Mouse (Mus musculus) hindbrain, embryonic 10.5 days (tissue): ENCODE measurements around the gene Ybx2. TPM values are rescaled to one million over a fixed set of nuclear protein-coding genes. Genes with fewer than 3 reads are reported as not detected.

Experiments used
- DNase-seq: peaks from one replicate; pipeline ENCODE4 v3.0.0-alpha.2; 2017; ENCODE audit warnings: low spot score
- H3K27ac ChIP-seq: fragments of 300-500 bp; sonication (generic); 2 replicates; pipeline ENCODE4 v1.5.1; 2016; ENCODE audit warnings: mild to moderate bottlenecking, moderate library complexity
- H3K27me3 ChIP-seq: fragments of 300-500 bp; sonication (generic); 2 replicates; pipeline ENCODE4 v1.6.1; 2016; ENCODE audit warnings: mild to moderate bottlenecking; ENCODE audit not compliant: poor library complexity, insufficient read depth, severe bottlenecking
- H3K36me3 ChIP-seq: fragments of 300-500 bp; sonication (generic); 2 replicates; pipeline ENCODE4 v1.6.1; 2016; ENCODE audit warnings: mild to moderate bottlenecking, moderate library complexity
- H3K4me1 ChIP-seq: fragments of 300-500 bp; sonication (generic); replicated peaks from 2 replicates; pipeline ENCODE4 v1.6.1; 2016; ENCODE audit warnings: mild to moderate bottlenecking
- H3K4me3 ChIP-seq: fragments of 300-500 bp; sonication (generic); 2 replicates; pipeline ENCODE4 v1.5.1; 2016; ENCODE audit warnings: mild to moderate bottlenecking, moderate library complexity
- H3K9me3 ChIP-seq: fragments of 300-500 bp; sonication (generic); 2 replicates; pipeline ENCODE4 v1.6.1; 2016; ENCODE audit warnings: mild to moderate bottlenecking, moderate library complexity
- WGBS: fragments of 180-500 bp; shearing (Covaris S2); methylation state at CpG from one replicate; pipeline ENCODE4 v1.1.7; 2016; 5-methylcytosine and 5-hydroxymethylcytosine counted together
- polyA plus RNA-seq: library from polyadenylated mRNA; unstranded; fragments of >200 nt; fragmentation: Nextera tagmentation; extraction: Ambion mirVana; gene quantifications from 2 replicates; pipeline ENCODE4 v1.2.1, GENCODE M21; 2016

The Ybx2 gene
- polyA plus RNA-seq: 2.8 and 2.9 TPM in 2 replicates

- Histone ChIP-seq H3K4me1 (peaks cover 41% of the 10 kb centered on the region), H3K9me3 (no peaks in the 10 kb centered on the region), H3K4me3 (peak within 1 kb of the TSS; percentile 66), H3K27ac (peak within 1 kb of the TSS; percentile 86), H3K36me3 (no peaks in the 10 kb centered on the region), H3K27me3 (peaks cover 65% of the 10 kb centered on the region)
- DNase-seq: peak; percentile 90
- 2% methylated on average over 61 of the region's 62 CpGs for WGBS
These were observed at the start of gene Ybx2 for GRCm38 (mm10) chr11:69935137-69935879. Ybx2 (plus strand) TSS chr11:69935796.

DNA sequence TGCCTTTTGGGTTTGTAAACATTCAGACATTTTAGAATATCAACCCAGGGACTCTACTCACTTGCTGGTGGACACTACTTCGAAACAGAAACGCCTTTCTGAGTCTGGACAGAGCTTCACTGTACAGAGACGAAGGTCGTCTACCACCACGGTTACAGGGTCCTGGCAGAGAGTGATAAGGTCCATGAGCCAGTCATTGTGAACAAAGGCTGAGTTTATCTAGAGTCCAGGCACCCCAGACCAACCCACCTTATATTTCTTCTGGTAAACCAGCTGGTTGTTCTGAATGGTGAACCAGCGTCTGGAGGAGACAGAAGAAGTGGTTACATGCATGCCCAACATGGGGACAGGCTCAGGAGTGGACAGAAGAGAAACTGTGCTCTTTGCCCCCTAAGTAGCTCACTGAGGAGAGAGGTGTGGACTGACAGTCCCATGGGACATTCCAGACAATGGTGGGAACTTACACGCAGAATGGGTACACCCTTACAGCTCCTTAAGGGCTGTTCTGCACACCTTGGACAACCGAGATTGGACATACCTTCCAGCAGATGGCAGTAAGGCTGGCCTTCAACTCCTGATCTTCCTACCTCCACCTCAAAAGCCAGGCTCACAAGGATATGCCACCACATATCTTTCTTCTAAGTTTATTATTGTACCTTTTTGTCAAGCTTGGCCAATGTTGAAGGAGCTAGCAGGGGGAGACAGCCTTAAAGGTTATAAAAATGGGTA lies 48.5 kb upstream of the Ybx2 start:
- peaks cover 5% of the 10 kb centered on the region for H3K27me3 ChIP-seq
- 75% methylated on average over 8 of the region's 8 CpGs for WGBS
- no peaks in the 10 kb centered on the region for H3K36me3 ChIP-seq
- DNase-seq: no peak
- H3K4me3 ChIP-seq: no peak overlapping the region
- H3K9me3 ChIP-seq: no peaks in the 10 kb centered on the region
- H3K4me1 ChIP-seq: peaks cover 16% of the 10 kb centered on the region; the same call in 1 of the 2 replicates
- H3K27ac ChIP-seq: 0 out of 2 replicates have a peak overlapping the region, but pooled peaks have one; percentile 12

GRCm38 (mm10) chr11:69891482-69891881 lies 44.1 kb upstream of the Ybx2 start:
- Histone ChIP-seq H3K36me3 (no peaks in the 10 kb centered on the region), H3K27me3 (no peaks in the 10 kb centered on the region), H3K9me3 (no peaks in the 10 kb centered on the region), H3K4me1 (0 out of 2 replicates have a peak, but pooled peaks cover 8% of the 10 kb centered on the region), H3K4me3 (no peak overlapping the region), H3K27ac (no peak overlapping the region)
- DNase-seq: no peak
- 85% methylated on average over 4 of the region's 4 CpGs for WGBS

GRCm38 (mm10) chr11:69894671-69895070 lies 40.9 kb upstream of the Ybx2 start:
- H3K4me3 ChIP-seq: no peak overlapping the region
- H3K27me3 ChIP-seq: no peaks in the 10 kb centered on the region
- H3K36me3 ChIP-seq: no peaks in the 10 kb centered on the region
- DNase-seq: no peak
- H3K4me1 ChIP-seq: peaks cover 26% of the 10 kb centered on the region
- H3K27ac ChIP-seq: no peak overlapping the region
- no peaks in the 10 kb centered on the region for H3K9me3 ChIP-seq
- WGBS: 85% methylated on average over 5 of the region's 5 CpGs

GRCm38 (mm10) chr11:69895291-69895690 lies 40.3 kb upstream of the Ybx2 start, which contains the start of gene Acap1:
Acap1 (minus strand) TSS chr11:69895539.
- Histone ChIP-seq H3K27me3 (no peaks in the 10 kb centered on the region), H3K27ac (0 out of 2 replicates have a peak within 1 kb of the TSS, but pooled peaks have one; percentile 16), H3K4me3 (no peak within 1 kb of the TSS), H3K9me3 (no peaks in the 10 kb centered on the region), H3K36me3 (no peaks in the 10 kb centered on the region), H3K4me1 (peaks cover 33% of the 10 kb centered on the region)
- DNase-seq: no peak
- WGBS: 75% methylated on average over 4 of the region's 4 CpGs

DNA sequence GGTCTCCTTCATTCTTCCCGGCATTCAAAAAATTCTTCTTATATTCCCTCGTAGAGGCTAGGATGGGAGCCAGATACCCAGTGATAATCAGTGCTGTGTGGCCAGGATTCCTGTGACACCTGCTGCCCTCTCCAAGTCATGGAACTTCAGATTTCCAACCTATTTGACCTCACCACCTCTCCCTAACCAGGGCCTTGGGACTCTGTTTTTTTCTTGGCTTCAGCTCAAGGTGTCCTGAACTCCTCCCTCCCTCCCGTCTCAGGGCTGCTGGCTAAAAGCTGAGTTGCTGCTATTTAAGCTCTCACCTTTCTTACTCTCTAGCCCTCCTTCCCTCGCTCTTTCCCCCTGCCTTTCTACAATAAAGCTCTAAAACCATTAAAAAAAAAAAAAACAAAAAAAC lies 35.7 kb upstream of the Ybx2 start:
- Histone ChIP-seq H3K4me1 (peaks cover 53% of the 10 kb centered on the region), H3K36me3 (peaks cover 20% of the 10 kb centered on the region), H3K27me3 (no peaks in the 10 kb centered on the region), H3K9me3 (no peaks in the 10 kb centered on the region), H3K27ac (peak overlapping the region; percentile 99), H3K4me3 (peak overlapping the region; percentile 98)
- DNase-seq: no peak
- 31% methylated on average over 4 of the region's 4 CpGs for WGBS

DNA sequence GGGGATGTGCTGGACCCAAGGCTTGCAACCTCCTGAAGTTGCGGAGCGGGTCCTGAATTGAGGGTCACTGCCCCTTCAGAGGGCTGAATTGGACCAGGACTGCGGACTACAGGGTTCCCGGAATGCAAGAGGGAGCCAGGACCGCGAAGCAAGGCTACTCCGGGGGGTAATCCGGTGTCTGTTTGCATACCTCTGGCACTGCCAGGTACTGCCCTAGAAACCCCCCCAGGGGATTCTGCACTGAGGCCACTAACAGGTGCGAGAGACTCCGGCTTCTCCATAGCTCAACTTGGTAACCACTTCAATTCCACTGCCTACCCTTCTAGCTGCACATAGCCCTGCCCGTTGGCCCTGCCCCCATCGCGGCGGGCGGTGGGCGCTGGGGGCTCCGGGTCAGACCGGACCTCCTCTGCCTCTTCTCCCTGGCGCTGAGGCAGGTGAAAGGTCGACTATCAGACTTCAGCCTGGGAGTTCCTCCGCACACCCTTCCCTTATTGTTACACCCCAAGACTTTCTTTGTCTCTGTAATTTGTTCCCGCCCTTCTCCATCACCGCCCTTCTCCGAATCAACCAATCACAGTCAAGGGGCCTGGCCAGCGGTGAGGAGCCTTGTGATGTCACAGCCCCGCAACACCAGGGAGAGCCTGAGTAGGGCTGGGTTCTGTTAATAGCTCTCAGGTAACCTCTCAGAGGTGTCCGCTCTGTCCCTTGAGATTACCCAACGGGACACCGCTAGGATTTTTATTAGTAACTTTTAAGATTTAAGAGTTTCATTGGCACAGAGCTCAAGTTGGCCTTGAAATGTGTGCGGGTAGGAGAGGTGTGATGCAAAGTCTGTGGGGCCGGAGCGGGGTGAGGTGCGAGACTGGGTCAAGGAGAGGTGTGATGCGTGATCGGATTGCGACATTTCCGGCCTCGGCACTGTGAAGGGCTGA lies 34.9 kb upstream of the Ybx2 start, which contains the start of the genes 2810408A11Rik and Neurl4:
2810408A11Rik (minus strand) TSS at position 517 of the 935 bp plus-strand sequence.
Neurl4 (plus strand) TSS at position 602 of the 935 bp plus-strand sequence.
- H3K4me1 ChIP-seq: peaks cover 50% of the 10 kb centered on the region
- under 1% methylated on average over 38 of the region's 38 CpGs for WGBS
- DNase-seq: peak; percentile 92
- H3K9me3 ChIP-seq: no peaks in the 10 kb centered on the region
- no peaks in the 10 kb centered on the region for H3K27me3 ChIP-seq
- H3K4me3 ChIP-seq: peak within 1 kb of the TSS; percentile 98
- peak within 1 kb of the TSS; percentile 99 for H3K27ac ChIP-seq
- peaks cover 29% of the 10 kb centered on the region for H3K36me3 ChIP-seq

GRCm38 (mm10) chr11:69901406-69901846 lies 34.2 kb upstream of the Ybx2 start:
- peak; percentile 97 for DNase-seq
- Histone ChIP-seq H3K36me3 (peaks cover 36% of the 10 kb centered on the region), H3K27ac (peak overlapping the region; percentile 99), H3K27me3 (no peaks in the 10 kb centered on the region), H3K4me3 (peak overlapping the region; percentile 98), H3K9me3 (no peaks in the 10 kb centered on the region), H3K4me1 (peaks cover 50% of the 10 kb centered on the region)
- under 1% methylated on average over 42 of the region's 42 CpGs for WGBS

DNA sequence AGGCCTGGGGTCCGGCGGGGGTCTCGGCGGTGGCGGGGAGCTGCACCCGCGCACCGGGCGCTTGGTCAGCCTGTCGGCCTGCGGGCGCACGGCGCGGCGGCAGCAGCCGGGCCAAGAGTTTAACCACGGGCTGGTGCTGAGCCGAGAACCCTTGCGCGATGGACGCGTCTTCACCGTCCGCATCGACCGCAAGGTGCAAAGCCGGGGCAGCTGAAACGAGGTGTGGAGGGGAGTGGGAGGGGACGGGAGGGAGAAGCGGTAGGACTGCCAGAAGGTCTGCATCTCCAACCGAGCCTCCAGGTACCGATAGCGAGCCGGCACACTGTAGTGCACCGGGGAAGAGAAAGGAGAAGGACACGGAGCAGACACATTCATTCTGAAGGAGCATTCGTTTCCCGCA lies 33.6 kb upstream of the Ybx2 start:
- WGBS: under 1% methylated on average over 39 of the region's 39 CpGs
- Histone ChIP-seq H3K4me3 (peak overlapping the region; percentile 98), H3K36me3 (peaks cover 41% of the 10 kb centered on the region), H3K4me1 (peaks cover 50% of the 10 kb centered on the region), H3K27me3 (no peaks in the 10 kb centered on the region), H3K9me3 (no peaks in the 10 kb centered on the region), H3K27ac (peak overlapping the region; percentile 99)
- peak; percentile 30 for DNase-seq

GRCm38 (mm10) chr11:69902972-69903371 lies 32.6 kb upstream of the Ybx2 start:
- Histone ChIP-seq H3K9me3 (no peaks in the 10 kb centered on the region), H3K27me3 (no peaks in the 10 kb centered on the region), H3K4me1 (peaks cover 49% of the 10 kb centered on the region), H3K36me3 (peaks cover 51% of the 10 kb centered on the region), H3K27ac (peak overlapping the region; percentile 99; the same call in 1 of the 2 replicates), H3K4me3 (peak overlapping the region; percentile 98)
- WGBS: 93% methylated on average over 13 of the region's 13 CpGs
- no peak for DNase-seq

- no peak overlapping the region for H3K27ac ChIP-seq
- DNase-seq: no peak
- H3K4me3 ChIP-seq: peak overlapping the region; percentile 18; the same call in 1 of the 2 replicates
- WGBS: 95% methylated on average over 9 of the region's 9 CpGs
- H3K9me3 ChIP-seq: no peaks in the 10 kb centered on the region
- no peaks in the 10 kb centered on the region for H3K27me3 ChIP-seq
- H3K36me3 ChIP-seq: peaks cover 65% of the 10 kb centered on the region
- H3K4me1 ChIP-seq: peaks cover 35% of the 10 kb centered on the region
These were observed 31.3 kb upstream of the Ybx2 start for GRCm38 (mm10) chr11:69904311-69904710.

DNA sequence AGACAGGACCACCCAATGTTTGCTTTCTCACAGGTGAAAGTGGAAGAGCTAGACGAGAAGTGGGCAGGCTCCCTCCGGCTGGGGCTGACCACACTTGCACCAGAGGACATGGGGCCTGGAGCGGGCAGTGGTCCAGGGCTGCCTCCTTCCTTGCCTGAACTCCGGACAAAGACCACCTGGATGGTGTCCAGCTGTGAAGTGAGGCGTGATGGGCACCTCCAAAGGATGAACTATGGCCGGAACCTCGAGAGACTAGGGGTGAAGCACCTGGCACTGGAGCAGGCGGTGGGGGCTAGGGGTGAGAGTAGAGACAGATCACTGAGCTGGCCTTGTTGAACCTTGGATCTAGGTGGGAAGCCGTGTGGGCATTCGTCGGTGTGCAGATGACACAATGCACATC lies 27.0 kb upstream of the Ybx2 start:
- DNase-seq: no peak
- 94% methylated on average over 11 of the region's 11 CpGs for WGBS
- Histone ChIP-seq H3K27me3 (no peaks in the 10 kb centered on the region), H3K4me1 (peaks cover 11% of the 10 kb centered on the region), H3K36me3 (peaks cover 100% of the 10 kb centered on the region), H3K27ac (no peak overlapping the region), H3K9me3 (no peaks in the 10 kb centered on the region), H3K4me3 (no peak overlapping the region)
